Mouse (Mus musculus) CD4-positive, CD25-positive, alpha-beta regulatory T cell, adult 4 months (primary cell): ENCODE measurements at regions not wholly inside any gene's neighbourhood (a gene's known extent, or its start where the extent isn't known, plus 50 kb on each side); places are given as distances from the start of the nearest gene placed in this dataset.

ENCODE experiments used
- ATAC-seq: one replicate; pipeline ENCODE4 v1.8.0; 2017

DNA sequence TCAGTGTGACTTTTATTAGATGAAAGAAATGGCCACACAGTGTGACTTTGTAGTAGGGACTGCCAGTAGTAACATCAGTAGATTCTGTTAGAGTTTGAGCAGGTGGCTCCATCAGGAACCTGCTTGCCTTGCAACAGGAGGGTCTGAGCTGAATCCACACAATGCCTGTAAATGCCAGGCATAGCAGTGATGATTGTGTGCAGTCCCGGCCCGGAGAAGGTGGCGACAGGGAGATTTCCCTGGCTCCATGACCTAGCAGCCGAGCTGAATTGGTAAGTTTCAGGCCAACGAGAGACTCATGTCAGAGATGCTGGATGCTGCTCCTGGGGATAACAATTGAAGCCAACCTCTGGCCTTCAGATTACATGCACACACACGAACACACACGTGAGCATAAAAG, 102.8 kb upstream of the Tbl1xr1 start:
- ATAC-seq, result no peak

DNA sequence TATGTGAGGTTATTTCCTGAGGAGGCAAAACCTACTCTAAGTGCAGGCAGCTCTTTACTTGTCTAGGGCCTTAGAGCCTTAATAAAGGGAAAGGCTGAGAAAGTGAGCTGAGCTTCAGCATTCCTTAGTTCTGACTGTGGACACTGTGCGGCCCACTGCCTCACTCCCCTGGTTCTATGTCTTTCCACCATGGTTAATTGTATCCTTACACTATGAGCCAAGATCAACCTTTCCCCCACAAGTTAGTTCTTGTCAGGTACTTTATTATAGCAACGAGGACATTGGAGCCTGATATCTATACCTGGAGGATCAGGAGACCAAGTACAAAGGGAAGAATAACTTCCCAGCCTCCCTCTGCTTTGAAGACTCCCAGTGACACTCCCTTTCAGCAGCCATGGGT, 101.7 kb upstream of the Tbl1xr1 start:
- ATAC-seq, result no peak

DNA sequence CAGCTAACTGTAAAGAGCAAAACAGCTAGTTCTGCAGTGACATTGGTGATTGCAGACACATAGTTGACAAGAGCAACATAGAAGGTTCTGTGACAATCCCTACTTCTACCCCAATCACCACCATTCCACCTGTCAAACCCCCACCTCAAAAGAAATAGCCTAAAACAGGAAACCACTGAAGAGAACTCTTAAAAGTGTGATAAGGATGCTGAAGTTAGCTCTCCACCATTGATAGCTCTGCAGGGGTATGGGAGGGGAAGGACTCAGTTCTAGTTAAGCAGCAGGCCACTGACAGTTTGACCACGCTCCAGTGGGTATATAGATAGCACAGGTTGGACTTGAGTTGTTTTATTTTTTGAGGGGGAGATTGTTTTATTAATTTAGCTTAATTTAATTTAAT, 98.7 kb upstream of the Tbl1xr1 start:
- ATAC-seq, result no peak

DNA sequence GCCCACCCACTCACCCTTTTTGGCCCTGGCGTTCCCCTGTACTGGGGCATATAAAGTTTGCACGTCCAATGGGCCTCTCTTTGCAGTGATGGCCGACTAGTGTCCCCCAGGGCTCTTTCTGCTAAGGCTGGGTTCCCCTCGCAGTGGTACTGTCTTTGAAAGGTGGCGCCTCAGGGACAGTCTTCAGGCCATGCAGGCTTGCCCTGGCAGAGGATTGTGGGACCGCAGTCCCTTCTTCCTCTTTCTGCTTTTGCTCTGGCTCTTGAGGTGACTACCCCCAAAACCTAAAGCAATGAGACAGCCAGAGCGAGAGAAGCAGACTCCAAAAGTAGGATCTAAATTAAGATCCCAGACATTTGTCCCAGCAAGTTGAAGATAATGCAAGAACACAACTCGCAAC, 93.5 kb upstream of the Tbl1xr1 start:
- ATAC-seq, result no peak

DNA sequence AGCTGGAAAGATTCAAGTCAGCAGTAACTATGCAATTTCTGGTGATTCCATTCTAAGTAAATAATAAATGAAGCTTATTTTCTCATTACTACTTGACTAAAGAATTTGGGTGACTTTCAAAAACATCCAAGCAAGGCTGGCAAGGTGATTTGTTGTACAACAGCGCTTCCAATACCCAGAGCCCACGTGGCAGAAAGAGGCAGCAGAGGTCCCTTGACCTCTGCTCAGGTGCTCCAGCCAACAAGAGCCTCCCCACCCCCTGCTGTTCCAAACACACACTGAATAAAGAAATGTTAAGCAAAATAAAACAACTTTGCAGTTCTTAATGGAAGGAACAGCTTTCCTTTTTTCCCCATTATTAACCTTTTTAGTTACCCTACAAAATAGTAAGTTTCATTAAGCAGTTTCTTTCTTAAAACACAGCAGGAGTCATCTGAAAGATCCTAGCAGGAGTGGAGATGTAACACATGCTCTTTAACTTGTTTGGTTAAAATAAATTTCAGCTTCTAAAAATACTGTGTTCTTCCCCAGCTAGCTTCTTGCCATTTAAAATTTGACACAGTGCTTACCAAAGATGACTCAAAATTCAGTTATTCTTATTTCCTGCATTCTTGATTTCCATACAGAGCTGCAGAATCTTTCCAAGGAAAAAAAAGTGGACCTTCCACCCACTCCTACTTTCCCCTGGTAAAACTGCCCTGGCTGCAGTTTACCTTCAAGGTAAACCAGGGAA, 92.3 kb upstream of the Tbl1xr1 start:
- ATAC-seq, result no peak

DNA sequence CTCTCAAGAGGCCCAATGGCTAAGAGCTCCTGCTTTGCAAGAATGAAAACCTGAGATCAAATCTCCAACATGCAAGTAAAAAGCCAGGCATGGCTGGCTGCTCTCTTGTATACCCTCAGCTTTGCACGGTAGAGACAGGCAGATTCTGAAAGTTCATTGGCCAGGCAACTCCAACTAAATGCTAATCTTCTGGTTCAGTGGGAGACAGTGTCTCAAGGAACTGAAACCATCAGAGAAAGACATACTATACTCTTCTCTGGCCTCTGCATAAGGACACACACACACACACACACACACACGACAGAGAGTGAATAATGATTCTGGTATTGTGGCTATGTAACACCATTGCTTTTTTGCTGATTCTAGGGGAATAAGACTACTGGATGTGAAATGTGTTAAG, 91.6 kb upstream of the Tbl1xr1 start:
- no peak for ATAC-seq

DNA sequence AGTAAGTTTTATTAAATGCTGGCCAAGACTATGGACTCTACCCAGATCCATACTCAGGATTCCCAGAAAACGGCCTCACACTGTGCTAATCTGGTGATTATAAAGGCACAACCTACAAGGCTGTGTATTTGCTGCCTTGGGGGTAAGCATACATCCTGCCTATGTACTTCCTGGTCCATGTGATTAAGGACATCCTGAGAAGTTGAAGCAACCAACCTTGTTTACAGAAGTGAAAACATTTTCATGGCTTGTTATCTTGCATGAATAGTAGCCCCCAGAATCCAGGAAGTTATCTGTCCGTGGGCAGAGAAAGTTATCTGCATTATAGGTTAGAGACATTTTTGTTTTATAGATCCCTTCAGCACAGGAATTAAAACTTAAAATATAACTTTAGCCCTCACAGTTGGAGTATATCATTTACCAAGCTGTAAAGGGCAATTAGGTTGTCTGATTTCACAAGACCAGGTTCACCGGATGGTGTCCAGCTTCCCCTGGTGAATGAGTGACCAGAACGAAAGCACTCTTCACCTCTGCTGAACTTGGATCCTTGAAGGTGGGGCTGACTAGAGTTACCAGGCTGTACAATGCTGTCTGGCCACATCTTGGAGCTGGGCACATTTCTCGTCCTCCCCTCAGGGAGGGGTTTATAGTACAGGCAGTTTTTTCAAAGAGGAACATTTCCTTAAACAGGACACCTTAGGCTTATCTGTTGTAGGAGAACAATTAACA, 90.1 kb upstream of the Tbl1xr1 start:
- peak; percentile 23 for ATAC-seq

DNA sequence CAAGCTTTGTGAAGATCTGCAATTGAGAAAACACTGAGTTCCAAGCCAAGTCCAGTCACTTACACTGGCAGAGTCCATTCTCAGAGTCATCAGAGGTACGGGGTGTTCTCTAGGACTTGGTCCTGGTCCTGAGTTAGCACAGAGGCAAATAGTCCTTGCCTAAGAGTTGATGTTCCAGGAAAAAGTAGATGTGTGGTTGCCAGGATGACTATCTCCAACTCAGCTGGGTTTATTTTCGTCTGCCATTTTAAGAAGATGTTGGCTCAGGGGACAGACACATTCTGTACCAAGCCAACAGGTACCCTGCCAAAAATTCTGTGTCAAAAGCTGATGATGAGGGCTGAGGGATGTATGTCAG, 89.6 kb upstream of the Tbl1xr1 start:
- no peak for ATAC-seq

DNA sequence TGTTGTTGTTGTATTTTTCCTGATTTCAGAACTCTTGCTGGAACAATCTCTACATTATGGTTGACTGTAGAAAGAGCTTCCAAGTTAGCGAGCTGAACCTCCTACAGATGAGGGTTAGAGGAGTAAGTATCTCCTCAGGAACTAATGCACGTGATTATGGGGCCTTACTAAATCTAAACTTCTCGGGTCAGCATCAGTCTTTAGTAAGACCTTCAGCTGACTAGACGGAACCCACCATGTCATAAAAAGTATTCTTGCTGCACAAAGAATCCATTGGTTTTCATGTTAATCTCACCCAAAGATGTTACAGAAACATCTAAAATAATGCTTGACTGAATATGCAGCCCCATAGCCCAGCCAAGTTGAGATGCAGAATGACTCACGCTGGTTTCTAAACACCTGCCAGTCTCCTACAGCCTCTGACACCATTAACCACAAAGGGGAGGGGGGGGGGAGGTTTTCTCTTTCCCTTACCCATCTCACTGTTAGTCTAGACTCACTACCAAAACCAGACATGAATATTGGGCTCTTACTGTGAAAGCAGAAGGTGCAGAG, 88.9 kb upstream of the Tbl1xr1 start:
- peak; percentile 79 for ATAC-seq

DNA sequence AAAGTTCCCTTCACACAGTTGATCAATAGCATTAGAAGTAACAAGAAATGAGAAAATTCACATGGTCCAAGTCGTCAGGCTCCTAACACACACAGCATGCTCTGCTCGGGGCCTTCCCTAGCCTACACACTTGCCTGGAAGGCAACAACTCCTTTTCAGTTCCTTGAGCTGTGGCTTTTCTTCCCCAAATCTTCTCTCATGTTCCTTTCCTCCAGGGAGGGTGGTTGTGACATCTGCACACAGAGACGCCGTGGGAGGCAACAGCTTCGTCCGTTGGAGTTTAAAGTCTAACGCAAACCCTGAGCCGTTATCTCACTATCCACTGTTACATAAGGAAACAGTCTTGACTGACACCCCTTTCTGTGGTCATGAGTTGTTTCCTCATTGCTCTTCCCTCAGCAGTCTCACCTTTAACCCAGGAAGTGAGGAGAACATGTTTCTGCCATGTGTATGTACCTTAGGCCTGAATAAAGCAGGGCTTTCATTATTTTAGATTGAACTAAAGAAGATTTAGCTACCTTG, 88.4 kb upstream of the Tbl1xr1 start:
- ATAC-seq, result peak; percentile 64

DNA sequence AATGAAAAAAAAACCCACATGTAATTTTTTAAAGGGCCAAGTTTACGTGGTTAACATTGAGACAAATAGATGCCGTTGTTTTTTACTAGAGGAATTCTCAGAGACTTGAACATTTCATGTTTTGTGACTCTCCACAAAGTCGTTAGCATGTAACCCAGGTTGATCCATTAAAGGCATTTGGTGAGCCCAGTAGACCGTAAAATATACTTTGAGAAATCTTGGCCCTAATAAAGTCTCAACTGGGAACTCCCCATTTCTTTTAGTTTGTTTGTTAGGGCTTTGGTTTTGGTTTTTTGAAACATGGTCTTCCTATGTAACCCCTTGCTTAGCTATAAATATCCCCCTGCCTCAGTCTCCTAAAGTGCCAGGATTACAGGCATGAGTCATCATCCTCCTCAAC, 85.9 kb upstream of the Tbl1xr1 start:
- no peak for ATAC-seq

DNA sequence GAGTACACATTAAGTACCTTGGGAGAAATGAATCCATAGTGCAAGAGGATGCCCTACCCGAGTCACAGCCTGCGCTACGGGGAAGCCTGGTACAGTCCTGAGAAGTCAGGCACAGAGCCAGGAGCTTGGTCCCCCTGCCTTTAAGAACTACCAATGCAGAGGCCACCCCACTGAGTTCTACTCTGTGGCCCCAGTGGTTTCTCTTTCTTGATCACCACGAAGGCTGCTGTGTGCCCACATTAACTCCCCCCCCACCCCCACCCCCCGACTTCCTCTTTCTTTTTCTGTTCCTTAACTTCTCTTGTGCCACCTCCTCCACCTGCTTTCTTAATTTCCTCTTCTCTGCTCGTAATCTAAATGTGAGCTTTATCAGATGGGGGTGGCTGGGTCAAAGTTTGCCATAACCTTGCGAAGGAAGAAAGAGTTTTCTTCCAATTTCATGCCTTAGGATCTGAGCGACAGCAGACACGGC, 84.7 kb upstream of the Tbl1xr1 start:
- peak; percentile 44 for ATAC-seq

DNA sequence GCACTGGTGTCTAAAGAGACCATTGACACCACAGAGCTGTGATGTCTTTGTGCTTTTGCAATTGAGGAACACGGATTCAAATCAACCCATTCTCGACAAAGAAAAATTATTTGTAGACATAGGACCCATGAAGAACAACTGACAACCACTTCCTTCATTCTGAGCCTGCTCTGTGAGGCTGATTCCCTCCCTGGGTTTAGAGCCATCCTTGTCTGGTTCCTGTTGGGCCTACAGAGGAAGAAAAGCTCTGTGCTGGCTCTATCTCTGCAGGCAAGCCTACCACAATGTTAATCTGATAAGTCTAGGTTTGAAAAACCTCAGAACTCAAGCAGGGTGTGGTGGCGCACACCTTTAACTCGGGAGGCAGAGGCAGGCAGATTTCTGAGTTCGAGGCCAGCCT, 84.2 kb upstream of the Tbl1xr1 start:
- ATAC-seq, result peak; percentile 10

DNA sequence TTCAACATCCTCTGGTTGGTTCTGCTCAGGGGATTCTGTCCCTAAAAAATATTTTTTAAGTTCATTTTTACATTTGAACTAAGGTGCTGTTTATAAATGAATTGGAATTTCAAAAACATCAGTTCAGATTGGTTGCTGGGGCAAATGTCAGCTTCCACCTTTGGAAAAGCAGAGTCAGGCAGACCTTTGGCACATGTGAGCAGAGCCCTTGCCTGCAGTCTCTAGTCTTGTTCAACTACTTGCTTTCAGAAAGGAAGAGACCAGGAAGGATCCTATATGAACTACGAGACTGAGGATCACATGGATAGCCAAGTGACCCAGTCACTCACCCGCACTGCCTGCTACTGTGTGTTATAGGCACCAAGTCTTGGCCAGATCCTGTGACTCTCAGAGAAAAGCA, 82.5 kb upstream of the Tbl1xr1 start:
- no peak for ATAC-seq

DNA sequence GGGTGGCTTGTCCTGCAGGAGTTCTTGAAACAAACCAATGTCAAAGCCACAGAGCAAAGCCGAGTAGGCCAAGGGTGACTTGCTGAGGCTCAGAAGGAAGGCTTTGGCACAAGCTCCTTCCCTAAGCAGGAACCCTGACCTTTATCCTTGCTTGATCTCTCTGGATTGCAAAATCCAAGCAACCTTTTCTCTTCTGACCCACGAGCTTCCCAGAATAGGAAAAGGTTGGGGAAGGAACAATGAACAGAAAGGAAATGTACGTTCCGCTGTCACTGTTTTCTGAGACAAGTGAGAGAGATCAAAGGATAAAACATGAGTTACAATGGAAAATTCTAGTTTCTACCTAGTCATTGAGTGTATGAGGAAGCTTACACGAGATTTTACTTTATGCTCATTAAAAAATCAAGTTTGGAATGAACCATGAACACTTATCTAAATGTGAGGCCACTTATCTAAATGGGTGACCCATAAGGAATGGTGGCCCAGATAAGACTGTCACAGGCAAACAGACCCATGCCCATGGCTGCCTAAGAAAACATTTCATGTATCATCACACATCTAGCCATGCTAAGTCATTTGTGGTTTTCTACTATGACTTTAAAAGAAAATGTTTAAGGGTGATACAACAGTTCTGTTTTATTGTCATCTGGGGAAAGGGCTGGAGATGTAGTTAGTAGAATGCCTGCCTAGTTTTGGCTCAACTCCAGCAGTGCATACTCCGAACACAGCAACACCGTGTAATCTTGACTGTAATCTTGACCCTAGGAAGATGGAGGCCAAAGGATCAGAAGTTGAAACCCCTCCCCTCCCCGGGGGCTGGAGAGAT, 80.7 kb upstream of the Tbl1xr1 start:
- ATAC-seq, result peak; percentile 50

DNA sequence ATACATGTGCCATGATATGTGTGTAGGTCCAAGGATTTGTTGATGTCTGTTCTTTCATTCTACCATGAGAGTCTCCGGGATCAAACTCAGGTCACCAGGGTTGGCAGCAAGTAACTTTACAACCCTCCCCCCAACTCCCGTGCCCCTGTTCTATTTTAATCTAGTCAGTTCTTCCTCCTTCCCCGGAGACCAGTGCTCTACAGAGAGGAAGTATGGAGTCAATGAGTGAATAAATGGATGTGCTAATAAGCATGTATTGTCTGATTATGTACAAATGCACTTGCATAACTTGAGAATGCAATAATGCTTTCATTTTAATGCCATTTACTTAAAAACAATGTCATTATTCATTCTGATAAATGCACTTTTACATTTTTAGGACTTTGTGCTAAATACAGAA, 79.1 kb upstream of the Tbl1xr1 start:
- no peak for ATAC-seq

DNA sequence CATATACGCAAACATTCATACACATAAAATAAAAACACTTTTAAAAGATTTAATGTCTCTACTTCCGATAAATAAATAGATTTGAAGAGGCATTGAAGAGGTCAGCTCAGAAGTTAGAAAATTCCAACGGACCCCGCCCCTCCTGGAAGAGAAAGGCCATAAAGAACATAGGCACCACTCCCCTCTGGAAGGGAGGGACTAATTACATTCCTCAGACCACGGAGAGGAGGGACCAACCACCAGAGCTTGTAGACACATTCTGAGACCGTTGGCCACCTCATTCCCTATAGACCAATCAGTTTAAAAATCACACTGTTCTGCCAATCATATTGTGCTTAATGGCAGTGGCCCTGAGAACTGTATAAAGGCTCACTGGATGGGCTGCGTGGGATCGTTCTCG, 71.0 kb upstream of the Tbl1xr1 start:
- ATAC-seq, result no peak

DNA sequence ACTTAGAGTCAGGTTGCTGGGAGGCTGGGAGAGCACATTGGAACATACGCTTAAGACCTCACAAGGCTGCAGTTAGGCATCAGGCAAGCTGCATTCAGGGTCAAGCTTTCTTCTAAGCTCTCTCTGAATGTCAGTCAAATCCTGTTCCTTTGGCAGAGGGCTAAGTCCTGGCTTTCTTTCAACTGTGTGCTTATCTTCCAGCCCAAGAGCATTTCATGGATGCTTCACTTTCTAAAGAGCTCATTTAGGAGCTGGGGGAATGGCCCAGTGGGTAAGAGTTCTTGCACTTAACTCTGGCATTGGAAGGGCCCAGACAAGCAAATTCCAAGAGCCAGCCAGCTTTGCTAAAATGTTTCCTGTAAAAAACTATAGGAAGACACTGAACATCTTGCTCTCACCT, 70.3 kb upstream of the Tbl1xr1 start:
- ATAC-seq, result no peak

DNA sequence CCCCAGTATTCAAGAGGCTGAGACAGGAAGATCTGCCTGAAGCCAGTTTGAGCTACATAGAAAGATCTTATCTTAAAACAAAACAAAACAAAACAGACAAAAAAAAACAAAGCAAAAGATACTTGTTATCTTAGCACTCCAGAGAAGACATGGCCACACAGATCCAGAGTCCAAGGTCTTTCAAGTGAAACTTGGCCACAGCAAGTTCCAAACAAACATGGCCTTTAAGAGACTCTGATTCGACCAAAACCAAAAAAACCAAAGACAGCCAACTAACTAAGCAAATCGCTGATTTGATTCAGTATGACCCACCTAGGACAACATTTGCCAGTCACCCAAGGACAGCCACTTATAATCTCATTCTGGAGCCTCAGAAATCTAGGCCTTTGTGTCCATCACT, 69.8 kb upstream of the Tbl1xr1 start:
- no peak for ATAC-seq

DNA sequence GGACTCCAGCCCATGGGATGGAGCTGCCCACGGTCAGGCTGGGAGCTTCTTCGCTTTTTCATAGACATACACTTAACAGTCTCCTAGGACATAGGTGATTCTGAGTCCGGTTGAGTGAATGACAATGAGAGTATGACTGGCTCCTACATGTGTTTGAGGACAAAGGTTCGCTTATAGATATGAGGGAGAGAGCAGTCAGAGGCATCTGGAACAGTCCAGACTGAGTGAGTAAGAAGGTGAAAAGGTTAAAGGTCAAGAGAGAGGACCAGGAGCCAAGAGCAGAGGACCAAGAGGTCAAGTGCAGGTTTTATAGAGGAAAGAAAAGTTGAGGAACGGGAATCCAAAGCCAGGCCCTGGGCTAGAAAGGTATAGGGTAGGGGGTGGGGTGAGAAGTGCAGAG, 68.7 kb upstream of the Tbl1xr1 start:
- ATAC-seq, result no peak

DNA sequence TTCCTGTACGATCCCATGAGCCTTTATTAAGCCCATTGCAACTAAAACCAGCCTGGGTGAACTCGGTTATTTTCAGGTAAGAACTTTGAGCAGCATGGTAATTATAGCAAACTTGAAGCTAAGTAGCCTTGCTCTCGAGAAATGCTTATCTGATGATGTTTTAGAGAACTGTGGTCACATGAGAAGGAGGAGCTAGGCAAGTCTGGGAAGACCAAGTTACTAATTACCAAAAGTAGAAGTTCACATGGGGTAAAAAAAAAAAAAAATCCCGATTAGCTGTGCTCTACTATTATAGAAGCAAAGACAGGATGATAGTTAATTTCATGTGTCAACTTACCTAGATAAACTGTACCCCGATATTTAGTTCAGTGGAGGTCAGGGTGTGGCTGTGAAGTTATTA, 68.0 kb upstream of the Tbl1xr1 start:
- no peak for ATAC-seq

DNA sequence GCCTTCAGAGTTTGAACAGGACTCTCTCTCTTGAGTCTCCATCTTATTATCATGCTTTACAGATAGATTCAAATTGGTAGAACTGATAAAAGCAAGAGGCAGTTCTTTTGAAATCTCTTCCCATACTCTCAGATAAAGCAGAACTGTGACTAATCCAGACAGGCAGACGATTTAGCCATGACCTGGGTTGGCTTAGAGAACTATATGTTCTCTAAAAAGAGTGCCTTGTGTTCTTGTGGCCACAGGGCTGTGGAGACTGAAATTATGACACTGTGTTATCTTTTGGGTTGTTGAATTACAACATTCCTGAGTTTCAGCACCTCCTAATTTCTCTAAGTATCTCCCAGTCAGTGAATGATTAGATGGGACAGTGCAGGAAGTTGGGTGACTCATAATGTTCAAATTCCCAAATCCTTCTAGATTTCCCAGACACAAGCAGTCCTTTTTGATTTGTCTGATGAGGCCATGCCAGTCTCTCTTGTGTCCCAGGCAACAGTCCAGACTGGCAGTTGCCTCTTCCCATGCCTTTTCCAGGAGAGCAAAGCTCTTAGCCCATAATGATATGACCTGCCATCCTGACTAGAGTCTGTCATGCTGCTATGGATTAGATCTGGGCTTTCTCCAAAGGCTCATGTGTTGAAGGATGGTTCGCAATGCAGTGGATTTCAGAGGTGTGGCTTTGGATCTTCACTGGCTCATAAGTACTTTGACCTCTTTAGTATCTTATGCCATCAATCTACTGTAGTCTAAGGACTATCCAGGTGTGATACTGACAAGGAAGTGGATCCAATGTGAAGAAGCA, 66.4 kb upstream of the Tbl1xr1 start:
- ATAC-seq, result no peak
